Mouse (Mus musculus) lung, postnatal 0 days (tissue): ENCODE measurements around the gene Fggy. TPM values are rescaled to one million over a fixed set of nuclear protein-coding genes. Genes with fewer than 3 reads are reported as not detected.
A peak's percentile ranks its signal among the peaks of the same experiment; 100 is the strongest.

ENCODE experiments used
- ATAC-seq: fragments of 200-750 bp; cut with Nextera tagmentation; 2 replicates; pipeline ENCODE4 v1.8.0; 2017; ENCODE audit warnings: moderate library complexity
- DNase-seq: peaks from one replicate; pipeline ENCODE4 v3.0.0-alpha.2; 2016; ENCODE audit warnings: low spot score
- H3K27ac ChIP-seq: fragments of 300-500 bp; sonication (generic); 2 replicates; pipeline ENCODE4 v1.5.1; 2014; ENCODE audit warnings: antibody characterized with exemption, mild to moderate bottlenecking, low read length, mixed read lengths
- H3K27me3 ChIP-seq: fragments of 300-500 bp; sonication (generic); replicated peaks from 2 replicates; pipeline ENCODE4 v1.6.1; 2014; ENCODE audit warnings: low read length, mixed read lengths; ENCODE audit not compliant: insufficient read depth
- H3K36me3 ChIP-seq: fragments of 300-500 bp; sonication (generic); 2 replicates; pipeline ENCODE4 v1.6.1; 2014; ENCODE audit warnings: low read length, mixed read lengths; ENCODE audit not compliant: insufficient read depth
- H3K4me1 ChIP-seq: fragments of 300-500 bp; sonication (generic); 2 replicates; pipeline ENCODE4 v1.6.1; 2014; ENCODE audit warnings: antibody characterized with exemption, low read depth, low read length, mixed read lengths; ENCODE audit not compliant: insufficient read depth
- H3K4me2 ChIP-seq: fragments of 300-500 bp; sonication (generic); replicated peaks from 2 replicates; pipeline ENCODE4 v1.6.1; 2014; ENCODE audit warnings: low read depth, mild to moderate bottlenecking, low read length, moderate library complexity, mixed read lengths
- H3K4me3 ChIP-seq: fragments of 300-500 bp; sonication (generic); 2 replicates; pipeline ENCODE4 v1.5.1; 2014; ENCODE audit warnings: low read depth, low read length
- H3K9ac ChIP-seq: fragments of 300-500 bp; sonication (generic); replicated peaks from 2 replicates; pipeline ENCODE4 v1.6.1; 2014; ENCODE audit warnings: low read depth, mild to moderate bottlenecking
- H3K9me3 ChIP-seq: fragments of 300-500 bp; sonication (generic); 2 replicates; pipeline ENCODE4 v1.6.1; 2016; ENCODE audit warnings: low read length, mixed read lengths
- CTCF ChIP-seq: IDR thresholded peaks from 2 replicates; pipeline ENCODE4 v1.5.1; 2016; ENCODE audit warnings: antibody characterized with exemption, mild to moderate bottlenecking
- EP300 ChIP-seq: IDR thresholded peaks from 2 replicates; pipeline ENCODE4 v1.6.1; 2016; ENCODE audit warnings: antibody characterized with exemption, mild to moderate bottlenecking, control low read depth
- WGBS: fragments of 180-500 bp; shearing (Covaris S2); extraction: QIAGEN DNeasy Blood & Tissue Kit; methylation state at CpG from one replicate; pipeline ENCODE4 v1.1.7; 2014; 5-methylcytosine and 5-hydroxymethylcytosine counted together
- polyA plus RNA-seq: library from polyadenylated mRNA; unstranded; fragments of >200 nt; fragmentation: Nextera tagmentation; extraction: Ambion mirVana; gene quantifications from 2 replicates; pipeline ENCODE4 v1.2.1, GENCODE M21; 2015

The Fggy gene
- polyA plus RNA-seq, 1 experiment from 2014 or later = 6.2 TPM

GRCm38 (mm10) chr4:95863500-95863803, 306.1 kb downstream of the Fggy start:
- Histone ChIP-seq H3K9me3 (no peaks in the 10 kb centered on the region), H3K27ac (no peak overlapping the region), H3K9ac (no peak overlapping the region), H3K4me3 (no peak overlapping the region), H3K36me3 (no peaks in the 10 kb centered on the region), H3K27me3 (no peaks in the 10 kb centered on the region), H3K4me1 (peaks cover 8% of the 10 kb centered on the region; the same call in 1 of the 2 replicates), H3K4me2 (no peak overlapping the region)
- no peak for ATAC-seq
- WGBS = 50% methylated on average over 3 of the region's 3 CpGs
- no peak for DNase-seq
- TF ChIP-seq CTCF (no peak), EP300 (no peak)

- no peak overlapping the region for H3K9ac ChIP-seq
- H3K4me2 ChIP-seq = no peak overlapping the region
- H3K4me3 ChIP-seq = no peak overlapping the region
- DNase-seq = no peak
- no peaks in the 10 kb centered on the region for H3K27me3 ChIP-seq
- TF ChIP-seq EP300 (no peak), CTCF (no peak)
- peaks cover 8% of the 10 kb centered on the region; the same call in 1 of the 2 replicates for H3K4me1 ChIP-seq
- no peak overlapping the region for H3K27ac ChIP-seq
- H3K36me3 ChIP-seq = no peaks in the 10 kb centered on the region
- 84% methylated on average over 5 of the region's 5 CpGs for WGBS
- H3K9me3 ChIP-seq = no peaks in the 10 kb centered on the region
- ATAC-seq = no peak
These were observed 307.9 kb downstream of the Fggy start for GRCm38 (mm10) chr4:95865251-95865650.

GRCm38 (mm10) chr4:95865882-95866281, 308.6 kb downstream of the Fggy start:
- WGBS = 69% methylated on average over 3 of the region's 3 CpGs
- ATAC-seq = no peak

GRCm38 (mm10) chr4:95867103-95867502, 309.8 kb downstream of the Fggy start:
- Histone ChIP-seq H3K4me2 (no peak overlapping the region), H3K4me3 (no peak overlapping the region), H3K9ac (no peak overlapping the region), H3K27me3 (no peaks in the 10 kb centered on the region), H3K9me3 (no peaks in the 10 kb centered on the region), H3K36me3 (no peaks in the 10 kb centered on the region), H3K4me1 (peaks cover 5% of the 10 kb centered on the region; the same call in 1 of the 2 replicates), H3K27ac (no peak overlapping the region)
- 84% methylated on average over 3 of the region's 3 CpGs for WGBS
- DNase-seq = no peak
- TF ChIP-seq EP300 = no peak
- no peak for TF ChIP-seq CTCF
- no peak for ATAC-seq

More at GRCm38 (mm10) chr4:95865882-95866281, 308.6 kb downstream of the Fggy start:
- peaks cover 8% of the 10 kb centered on the region; the same call in 1 of the 2 replicates for H3K4me1 ChIP-seq
- DNase-seq = no peak
- H3K4me3 ChIP-seq = no peak overlapping the region
- H3K9me3 ChIP-seq = no peaks in the 10 kb centered on the region
- H3K36me3 ChIP-seq = no peaks in the 10 kb centered on the region
- no peak overlapping the region for H3K4me2 ChIP-seq
- no peak overlapping the region for H3K9ac ChIP-seq
- TF ChIP-seq CTCF = no peak
- TF ChIP-seq EP300 = no peak
- no peak overlapping the region for H3K27ac ChIP-seq
- H3K27me3 ChIP-seq = no peaks in the 10 kb centered on the region

GRCm38 (mm10) chr4:95868348-95868747, 311.0 kb downstream of the Fggy start:
- ATAC-seq = no peak
- H3K27ac ChIP-seq = no peak overlapping the region
- WGBS = 71% methylated on average over 6 of the region's 6 CpGs
- H3K27me3 ChIP-seq = no peaks in the 10 kb centered on the region
- peak; percentile 45 for TF ChIP-seq CTCF
- TF ChIP-seq EP300 = no peak
- no peaks in the 10 kb centered on the region; the same call in 1 of the 2 replicates for H3K4me1 ChIP-seq
- H3K9ac ChIP-seq = no peak overlapping the region
- H3K9me3 ChIP-seq = no peaks in the 10 kb centered on the region
- no peaks in the 10 kb centered on the region for H3K36me3 ChIP-seq
- DNase-seq = no peak
- no peak overlapping the region for H3K4me3 ChIP-seq
- no peak overlapping the region for H3K4me2 ChIP-seq

- no peak overlapping the region for H3K4me3 ChIP-seq
- H3K4me2 ChIP-seq = no peak overlapping the region
- ATAC-seq (no peak), DNase-seq (peak; percentile 77)
- 19% methylated on average over 6 of the region's 6 CpGs for WGBS
- no peaks in the 10 kb centered on the region for H3K36me3 ChIP-seq
- no peaks in the 10 kb centered on the region for H3K4me1 ChIP-seq
- TF ChIP-seq EP300 (peak; percentile 36; the same call in 1 of the 2 replicates), CTCF (peak; percentile 87)
- H3K9ac ChIP-seq = no peak overlapping the region
- no peaks in the 10 kb centered on the region for H3K27me3 ChIP-seq
- H3K27ac ChIP-seq = no peak overlapping the region
- no peaks in the 10 kb centered on the region for H3K9me3 ChIP-seq
These were observed 314.0 kb downstream of the Fggy start for GRCm38 (mm10) chr4:95871216-95871881.

GRCm38 (mm10) chr4:95875896-95876295, 318.6 kb downstream of the Fggy start:
- Histone ChIP-seq H3K4me3 (no peak overlapping the region), H3K27me3 (no peaks in the 10 kb centered on the region), H3K9ac (no peak overlapping the region), H3K9me3 (no peaks in the 10 kb centered on the region), H3K4me2 (no peak overlapping the region), H3K4me1 (no peaks in the 10 kb centered on the region), H3K36me3 (no peaks in the 10 kb centered on the region), H3K27ac (no peak overlapping the region)
- ATAC-seq (no peak; the same call in 1 of the 2 replicates), DNase-seq (peak; percentile 43)
- TF ChIP-seq EP300 = 0 out of 2 replicates have a peak, but pooled peaks have one; percentile 13
- no peak for TF ChIP-seq CTCF
- WGBS = 64% methylated on average over 4 of the region's 4 CpGs
